Mouse (Mus musculus): ENCODE data around the gene Nckap5l.

- no peak for TF ChIP-seq CTCF (IDR thresholded peaks at IDR 0.05; ENCODE audit: borderline replicate concordance, control insufficient read depth, extremely low read depth, insufficient read depth, low read length, poor library complexity)
- no peak for TF ChIP-seq POLR2A (IDR thresholded peaks at IDR 0.05; ENCODE audit: control insufficient read depth, extremely low read depth, insufficient read depth, low read length, poor library complexity)
Observed at GRCm38 (mm10) chr15:99423884-99424283, 33.7 kb downstream of the Nckap5l start.

All from thymus, adult 2 months (tissue).